Mouse (Mus musculus) forebrain, postnatal 0 days (tissue): Measurements from ENCODE around the gene Pdp2. TPM values are rescaled to one million over a fixed set of nuclear protein-coding genes. Genes with fewer than 3 reads are reported as not detected.

ENCODE experiments used
- ATAC-seq: fragments of 200-750 bp; cut with Nextera tagmentation; 2 replicates; pipeline ENCODE4 v1.8.0; 2017; ENCODE audit warnings: mild to moderate bottlenecking, moderate library complexity
- DNase-seq: peaks from one replicate; pipeline ENCODE4 v3.0.0-alpha.2; 2015
- H3K27ac ChIP-seq: fragments of 300-500 bp; sonication (generic); 2 replicates; pipeline ENCODE4 v1.5.1; 2014; ENCODE audit warnings: low read depth, mild to moderate bottlenecking, antibody characterized with exemption, low read length, moderate library complexity, mixed read lengths
- H3K27me3 ChIP-seq: fragments of 300-500 bp; sonication (generic); 2 replicates; pipeline ENCODE4 v1.6.1; 2014; ENCODE audit warnings: mild to moderate bottlenecking, low read length, mixed read lengths; ENCODE audit not compliant: insufficient read depth
- H3K36me3 ChIP-seq: fragments of 300-500 bp; sonication (generic); 2 replicates; pipeline ENCODE4 v1.6.1; 2014; ENCODE audit warnings: mild to moderate bottlenecking, moderate library complexity; ENCODE audit not compliant: insufficient read depth
- H3K4me1 ChIP-seq: fragments of 300-500 bp; sonication (generic); 2 replicates; pipeline ENCODE4 v1.6.1; 2014; ENCODE audit warnings: antibody characterized with exemption; ENCODE audit not compliant: insufficient read depth
- H3K4me2 ChIP-seq: fragments of 300-500 bp; sonication (generic); 2 replicates; pipeline ENCODE4 v1.6.1; 2014; ENCODE audit warnings: low read depth, mild to moderate bottlenecking, moderate library complexity
- H3K4me3 ChIP-seq: fragments of 300-500 bp; sonication (generic); 2 replicates; pipeline ENCODE4 v1.5.1; 2014; ENCODE audit warnings: low read depth, low read length, mixed read lengths
- H3K9ac ChIP-seq: fragments of 300-500 bp; sonication (generic); 2 replicates; pipeline ENCODE4 v1.6.1; 2014; ENCODE audit warnings: mild to moderate bottlenecking
- H3K9me3 ChIP-seq: fragments of 300-500 bp; sonication (generic); 2 replicates; pipeline ENCODE4 v1.6.1; 2016; ENCODE audit warnings: low read length
- CTCF ChIP-seq: sonication (generic); IDR thresholded peaks from 2 replicates; pipeline ENCODE4 v1.5.1; 2016; ENCODE audit warnings: antibody characterized with exemption, control low read depth, low read depth
- WGBS: fragments of 180-500 bp; shearing (Covaris S2); extraction: QIAGEN DNeasy Blood & Tissue Kit; methylation state at CpG from one replicate; pipeline ENCODE4 v1.1.7; 2014; 5-methylcytosine and 5-hydroxymethylcytosine counted together
- polyA plus RNA-seq: library from polyadenylated mRNA; unstranded; fragments of >200 nt; fragmentation: Nextera tagmentation; extraction: Ambion mirVana; gene quantifications from 2 replicates; pipeline ENCODE4 v1.2.1, GENCODE M21; 2015
- total RNA-seq: library from RNA; depleted of rRNA; stranded (reverse); fragments of >200 nt; gene quantifications from 2 replicates; pipeline ENCODE4 v1.2.3, GENCODE M21; 2014

Pdp2 gene
- total and polyA plus RNA-seq, 2 experiments from 2014 or later = 13.2 to 14.6 TPM

DNA sequence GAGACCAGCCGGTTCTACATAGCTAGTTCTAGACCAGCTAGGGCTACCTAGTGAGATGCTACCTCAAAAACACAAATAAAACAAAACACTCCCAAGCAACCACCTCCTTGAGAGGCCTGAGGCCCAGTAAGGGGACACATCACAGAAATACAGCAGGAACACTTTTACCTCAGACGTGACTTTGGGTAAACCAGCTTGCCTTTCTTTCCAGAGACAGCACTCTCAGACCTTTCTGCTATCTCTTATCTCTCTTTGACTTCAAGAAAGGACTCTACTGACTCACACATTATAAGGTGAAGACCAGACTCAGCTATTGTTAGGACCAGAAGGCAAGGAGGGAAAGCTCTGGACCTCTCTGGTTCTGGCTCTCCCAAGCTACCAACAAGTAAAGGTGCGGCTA, 967 bp upstream of the Pdp2 start:
- Histone ChIP-seq H3K4me2 (no peak overlapping the region), H3K27ac (no peak overlapping the region), H3K9me3 (no peaks in the 10 kb centered on the region), H3K4me3 (no peak overlapping the region), H3K9ac (no peak overlapping the region), H3K27me3 (no peaks in the 10 kb centered on the region), H3K36me3 (peaks cover 12% of the 10 kb centered on the region; the same call in 1 of the 2 replicates), H3K4me1 (peaks cover 4% of the 10 kb centered on the region)
- 93% methylated on average over 3 of the region's 3 CpGs for WGBS
- TF ChIP-seq CTCF = no peak
- ATAC-seq (no peak), DNase-seq (no peak)

DNA sequence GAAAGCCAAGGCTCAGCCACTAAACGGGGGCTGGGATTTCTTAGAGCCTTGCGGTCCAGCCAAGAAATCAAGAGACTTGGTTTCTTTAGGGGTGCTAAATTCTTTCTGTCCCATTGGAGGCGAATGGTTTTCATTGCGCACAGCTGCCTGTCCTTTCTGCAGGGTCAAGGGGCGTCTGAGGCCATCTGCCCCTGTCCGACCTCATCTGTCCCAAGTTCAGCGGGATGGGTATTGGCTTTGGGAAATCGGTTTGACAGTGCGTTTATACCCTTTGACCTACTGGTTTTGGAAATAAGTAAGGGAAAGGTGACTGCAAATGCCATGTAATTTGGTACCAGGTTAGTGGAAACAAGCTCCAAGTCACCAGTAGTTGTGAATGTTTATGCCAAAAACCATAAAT, 605 bp downstream of the Pdp2 start:
- Histone ChIP-seq H3K9ac (peak overlapping the region; percentile 74), H3K27me3 (no peaks in the 10 kb centered on the region), H3K4me3 (peak overlapping the region; percentile 79), H3K4me1 (peaks cover 4% of the 10 kb centered on the region), H3K27ac (peak overlapping the region; percentile 84), H3K4me2 (peak overlapping the region; percentile 90), H3K9me3 (no peaks in the 10 kb centered on the region), H3K36me3 (peaks cover 21% of the 10 kb centered on the region)
- DNase-seq = no peak
- no peak for ATAC-seq
- TF ChIP-seq CTCF = no peak
- 4% methylated on average over 9 of the region's 9 CpGs for WGBS

DNA sequence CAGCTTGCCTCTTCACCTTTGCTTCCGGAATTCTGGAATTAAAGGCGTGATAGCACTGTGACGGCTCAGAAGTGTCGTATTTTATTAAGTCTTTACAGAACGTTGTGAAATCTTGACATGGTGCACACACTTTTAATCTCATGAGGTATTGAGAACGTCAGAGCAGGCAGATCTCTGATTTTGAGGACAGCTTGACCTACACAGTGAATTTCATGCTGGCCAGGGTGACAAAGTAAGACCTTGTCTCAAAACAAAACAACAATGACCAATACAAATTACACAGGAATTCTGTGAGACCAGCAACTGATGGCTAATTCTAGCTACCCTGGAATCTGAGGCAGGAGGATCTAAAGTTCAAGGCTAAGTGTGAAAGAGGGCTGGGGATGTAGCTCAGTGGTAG, 1.3 kb downstream of the Pdp2 start:
- H3K36me3 ChIP-seq = peaks cover 21% of the 10 kb centered on the region
- peaks cover 4% of the 10 kb centered on the region for H3K4me1 ChIP-seq
- no peaks in the 10 kb centered on the region for H3K27me3 ChIP-seq
- WGBS = 74% methylated on average over 6 of the region's 6 CpGs
- H3K4me3 ChIP-seq = no peak overlapping the region
- ATAC-seq (no peak), DNase-seq (no peak)
- 0 out of 2 replicates have a peak overlapping the region, but pooled peaks have one; percentile 90 for H3K4me2 ChIP-seq
- no peak overlapping the region for H3K9ac ChIP-seq
- no peaks in the 10 kb centered on the region for H3K9me3 ChIP-seq
- TF ChIP-seq CTCF = no peak
- no peak overlapping the region for H3K27ac ChIP-seq

DNA sequence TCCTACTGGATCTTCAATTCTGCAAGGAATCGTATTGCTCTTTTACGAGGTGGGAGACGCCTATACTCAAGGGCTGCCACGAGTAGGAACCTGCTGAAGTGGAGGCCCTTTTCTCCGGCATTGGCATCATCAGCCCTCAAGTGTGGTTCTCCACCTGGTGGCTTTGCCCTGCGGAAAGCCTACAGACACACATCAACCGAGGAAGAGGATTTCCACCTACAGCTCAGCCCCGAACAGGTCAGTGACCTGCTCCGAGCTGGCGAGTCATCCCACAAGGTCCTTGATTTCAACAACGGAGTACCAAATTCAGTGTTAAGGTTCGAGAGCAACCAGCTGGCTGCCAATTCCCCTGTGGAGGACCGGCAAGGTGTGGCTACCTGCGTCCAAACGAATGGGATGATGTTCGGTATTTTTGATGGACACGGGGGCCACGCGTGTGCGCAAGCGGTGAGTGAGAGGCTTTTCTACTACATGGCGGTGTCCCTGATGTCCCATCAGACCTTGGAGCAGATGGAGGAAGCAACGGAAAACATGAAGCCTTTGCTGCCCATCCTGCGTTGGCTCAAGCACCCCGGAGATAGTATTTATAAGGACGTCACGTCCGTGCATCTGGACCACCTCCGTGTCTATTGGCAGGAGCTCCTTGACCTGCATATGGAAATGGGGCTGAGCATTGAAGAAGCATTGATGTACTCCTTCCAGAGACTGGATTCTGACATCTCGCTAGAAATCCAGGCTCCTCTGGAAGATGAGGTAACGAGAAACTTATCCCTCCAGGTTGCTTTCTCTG, 2.5 kb downstream of the Pdp2 start:
- Histone ChIP-seq H3K4me1 (peaks cover 4% of the 10 kb centered on the region), H3K27ac (no peak overlapping the region), H3K36me3 (peaks cover 21% of the 10 kb centered on the region), H3K9ac (no peak overlapping the region), H3K9me3 (no peaks in the 10 kb centered on the region), H3K4me3 (no peak overlapping the region), H3K27me3 (no peaks in the 10 kb centered on the region), H3K4me2 (no peak overlapping the region)
- TF ChIP-seq CTCF = no peak
- WGBS = 96% methylated on average over 31 of the region's 31 CpGs
- no peak for ATAC-seq
- DNase-seq = no peak

DNA sequence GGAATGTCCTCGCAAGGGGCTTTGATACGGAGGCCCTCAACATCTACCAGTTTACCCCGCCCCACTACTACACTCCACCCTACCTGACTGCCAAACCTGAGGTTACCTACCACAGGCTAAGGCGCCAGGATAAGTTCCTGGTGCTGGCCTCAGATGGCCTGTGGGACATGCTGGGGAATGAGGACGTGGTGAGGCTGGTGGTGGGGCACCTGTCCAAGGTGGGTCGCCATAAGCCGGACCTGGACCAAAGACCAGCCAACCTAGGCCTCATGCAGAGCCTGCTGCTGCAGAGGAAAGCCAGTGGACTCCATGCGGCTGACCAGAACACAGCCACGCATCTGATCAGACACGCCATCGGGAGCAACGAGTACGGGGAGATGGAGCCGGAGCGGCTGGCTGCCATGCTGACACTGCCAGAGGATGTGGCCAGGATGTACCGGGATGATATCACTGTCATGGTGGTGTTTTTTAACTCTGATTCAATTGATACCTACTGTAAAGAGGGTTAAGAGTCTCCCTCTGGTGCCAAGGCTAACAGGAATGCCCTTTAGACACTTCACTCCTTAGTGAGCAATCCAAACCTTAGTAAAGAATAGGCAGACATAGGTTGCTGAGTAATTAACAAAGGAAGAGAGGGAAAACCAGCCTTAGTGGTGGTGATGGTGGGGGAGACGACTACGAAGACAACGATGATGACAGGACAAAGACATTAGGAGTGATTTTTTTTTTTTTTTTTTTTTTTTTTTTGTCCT, 3.5 kb downstream of the Pdp2 start:
- TF ChIP-seq CTCF = no peak
- peaks cover 4% of the 10 kb centered on the region for H3K4me1 ChIP-seq
- ATAC-seq (no peak), DNase-seq (no peak)
- H3K9ac ChIP-seq = no peak overlapping the region
- no peaks in the 10 kb centered on the region for H3K27me3 ChIP-seq
- 96% methylated on average over 19 of the region's 19 CpGs for WGBS
- no peaks in the 10 kb centered on the region for H3K9me3 ChIP-seq
- no peak overlapping the region for H3K4me3 ChIP-seq
- H3K36me3 ChIP-seq = peaks cover 21% of the 10 kb centered on the region
- H3K27ac ChIP-seq = no peak overlapping the region
- no peak overlapping the region for H3K4me2 ChIP-seq

DNA sequence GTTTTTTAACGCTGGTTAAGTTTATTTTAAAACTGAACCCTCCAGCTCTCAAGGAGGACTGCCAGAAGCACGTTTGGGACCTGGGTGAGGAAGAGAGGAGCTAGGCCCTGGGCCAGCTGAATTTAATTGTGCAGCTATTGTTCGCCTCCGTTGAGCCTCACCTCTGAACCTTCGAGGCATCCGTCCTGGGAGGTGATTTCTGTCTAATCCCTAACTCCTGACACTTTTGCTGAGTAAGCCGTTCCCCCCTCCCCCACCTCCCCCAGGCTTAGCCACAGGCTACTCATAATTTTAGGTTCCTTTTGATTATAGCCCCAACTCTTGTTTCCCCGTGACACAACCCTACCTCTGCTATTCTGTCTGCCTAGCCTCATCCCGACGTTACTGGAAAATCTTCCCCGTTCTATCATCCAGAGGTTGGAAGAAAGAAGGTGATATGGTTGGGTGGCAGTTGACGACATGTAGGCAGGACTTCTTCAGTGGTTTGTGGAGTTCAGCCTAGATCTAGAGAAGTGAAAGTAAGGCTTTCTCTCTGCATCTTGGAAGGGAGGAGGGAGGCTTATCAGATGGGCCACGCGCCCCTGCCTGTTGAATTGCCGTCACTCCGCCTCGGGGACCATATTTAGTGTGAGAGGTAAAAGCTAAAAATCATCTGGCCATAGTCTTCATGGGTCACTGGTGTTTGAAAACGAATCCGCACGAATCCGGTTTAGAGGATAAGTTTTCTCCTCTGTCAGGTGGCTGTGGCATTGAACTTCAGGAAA, 4.7 kb downstream of the Pdp2 start:
- ATAC-seq (no peak), DNase-seq (no peak)
- no peaks in the 10 kb centered on the region for H3K9me3 ChIP-seq
- peaks cover 21% of the 10 kb centered on the region for H3K36me3 ChIP-seq
- H3K4me1 ChIP-seq = peaks cover 4% of the 10 kb centered on the region
- no peak overlapping the region for H3K27ac ChIP-seq
- no peak overlapping the region for H3K4me3 ChIP-seq
- TF ChIP-seq CTCF = no peak
- WGBS = 85% methylated on average over 21 of the region's 21 CpGs
- no peaks in the 10 kb centered on the region for H3K27me3 ChIP-seq
- H3K4me2 ChIP-seq = no peak overlapping the region
- H3K9ac ChIP-seq = no peak overlapping the region
